Mouse (Mus musculus) heart, adult 2 months (tissue): ENCODE data around the gene Maf. TPM values are rescaled to one million over a fixed set of nuclear protein-coding genes. Genes with fewer than 3 reads are reported as not detected.

ENCODE experiments used
- DNase-seq, 2 experiments: peaks; one replicate each; pipeline ENCODE4 v3.0.0; 2021
- H3K27ac ChIP-seq: fragments of 200-600 bp; 2 replicates; pipeline ENCODE4 v1.8.1; 2022
- H3K27me3 ChIP-seq: fragments of 200-500 bp; 2 replicates; pipeline ENCODE4 v1.6.1; 2012; ENCODE audit warnings: mild to moderate bottlenecking, low read length, inconsistent platforms, mixed read lengths; ENCODE audit not compliant: control insufficient read depth, insufficient read depth
- H3K36me3 ChIP-seq: fragments of 200-500 bp; 2 replicates; pipeline ENCODE4 v1.6.1; 2012; ENCODE audit warnings: low read length, inconsistent platforms; ENCODE audit not compliant: control insufficient read depth, insufficient read depth
- H3K4me1 ChIP-seq: fragments of 200-500 bp; 2 replicates; pipeline ENCODE4 v1.6.1; 2011; ENCODE audit warnings: low read length; ENCODE audit not compliant: control insufficient read depth, insufficient read depth
- H3K4me3 ChIP-seq: fragments of 200-600 bp; 2 replicates; pipeline ENCODE4 v1.8.1; 2022
- H3K79me2 ChIP-seq: fragments of 200-500 bp; replicated peaks from 2 replicates; pipeline ENCODE4 v1.6.1; 2012; ENCODE audit warnings: mild to moderate bottlenecking, inconsistent platforms, low read length, moderate library complexity, mixed read lengths; ENCODE audit not compliant: control insufficient read depth, insufficient read depth
- H3K9ac ChIP-seq: fragments of 200-500 bp; 2 replicates; pipeline ENCODE4 v1.6.1; 2012; ENCODE audit warnings: low read depth, mild to moderate bottlenecking, control low read depth, inconsistent platforms, low read length, mixed read lengths
- CTCF ChIP-seq: fragments of 200-600 bp; IDR thresholded peaks from 2 replicates; pipeline ENCODE4 v1.8.1; 2022; ENCODE audit warnings: antibody characterized with exemption, mild to moderate bottlenecking, moderate library complexity
- EP300 ChIP-seq: fragments of 200-500 bp; IDR thresholded peaks from 2 replicates; pipeline ENCODE4 v1.6.1; 2011; ENCODE audit warnings: low read depth, low read length, control low read depth; ENCODE audit not compliant: insufficient read depth
- POLR2A ChIP-seq: fragments of 200-500 bp; IDR thresholded peaks from 2 replicates; pipeline ENCODE4 v1.6.1; 2011; ENCODE audit warnings: mild to moderate bottlenecking, low read depth, low read length, control low read depth; ENCODE audit not compliant: insufficient read depth
- WGBS: fragments of 180-500 bp; shearing (Covaris S2); methylation state at CpG from one replicate; pipeline ENCODE4 v1.1.7; 2018; 5-methylcytosine and 5-hydroxymethylcytosine counted together
- intact Hi-C: fragments of 180-260 bp; cut with DNase I; formaldehyde crosslinking; loops from one replicate; pipeline ENCODE4 v1.15.1; 2025
- polyA plus RNA-seq: library from polyadenylated mRNA; depleted of rRNA; stranded (reverse); fragments of >200 nt; gene quantifications from 2 replicates; pipeline ENCODE4 v1.2.3, GENCODE M21; 2012
- total RNA-seq, 2 experiments: library from RNA; stranded (reverse); gene quantifications; 2 replicates each; pipeline ENCODE4 v1.2.3; 2021

Gene Maf
- total and polyA plus RNA-seq, 3 experiments: 2.9 to 8.6 (median 7.8) TPM

DNA sequence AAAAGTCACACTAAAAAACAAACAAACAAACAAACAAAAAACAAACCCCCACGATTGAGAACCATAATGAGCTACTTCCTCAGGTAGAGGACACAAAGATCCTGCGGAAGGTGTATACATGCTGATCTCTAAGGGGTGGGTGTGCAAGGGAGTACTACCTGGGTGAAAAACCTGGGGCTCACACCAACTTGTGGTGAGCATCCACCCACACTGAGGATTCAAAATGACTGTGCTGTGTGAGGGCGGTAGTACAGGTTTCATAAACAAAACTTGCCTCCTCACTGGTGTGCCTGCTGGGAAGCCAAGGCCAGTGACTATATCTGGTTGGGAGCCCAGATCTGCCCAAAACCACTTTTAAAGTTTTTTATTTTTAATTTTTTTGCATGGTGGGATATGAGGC, 19.2 kb upstream of the Maf start:
- Histone ChIP-seq H3K36me3 (no peaks in the 10 kb centered on the region), H3K79me2 (no peaks in the 10 kb centered on the region), H3K4me3 (no peak overlapping the region), H3K27me3 (no peaks in the 10 kb centered on the region), H3K4me1 (no peaks in the 10 kb centered on the region), H3K27ac (no peak overlapping the region), H3K9ac (no peak overlapping the region)
- intact Hi-C loops: no loop called here
- no peak for DNase-seq
- 76% methylated on average over 3 of the region's 3 CpGs for WGBS
- no peak for TF ChIP-seq CTCF
- TF ChIP-seq EP300: no peak
- TF ChIP-seq POLR2A: no peak

DNA sequence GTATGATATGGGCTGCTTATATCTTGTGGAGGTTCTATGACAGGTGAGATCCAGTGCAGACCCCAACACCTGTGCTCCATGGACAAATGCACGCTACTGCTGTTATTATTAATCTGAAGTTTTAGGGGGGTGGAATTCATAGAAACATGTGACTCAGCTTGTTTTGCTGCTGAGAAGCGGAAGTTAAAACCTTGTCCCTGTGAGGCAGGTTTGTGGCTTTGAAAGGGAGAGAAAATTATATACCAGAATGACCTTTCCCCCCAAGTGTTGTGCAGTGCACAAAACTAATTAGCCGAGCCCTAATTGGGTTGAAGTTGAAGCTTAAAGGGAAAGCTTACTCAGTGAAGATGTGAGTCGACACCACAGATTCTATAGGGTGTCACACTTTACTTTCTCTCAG, 18.6 kb upstream of the Maf start:
- no peaks in the 10 kb centered on the region for H3K4me1 ChIP-seq
- H3K36me3 ChIP-seq: no peaks in the 10 kb centered on the region
- no peak overlapping the region for H3K9ac ChIP-seq
- H3K79me2 ChIP-seq: no peaks in the 10 kb centered on the region
- TF ChIP-seq EP300 (no peak), POLR2A (no peak), CTCF (no peak)
- no peak overlapping the region for H3K27ac ChIP-seq
- 87% methylated on average over 4 of the region's 4 CpGs for WGBS
- no peak overlapping the region for H3K4me3 ChIP-seq
- DNase-seq: no peak
- no peaks in the 10 kb centered on the region for H3K27me3 ChIP-seq
- intact Hi-C loops: no loop called here

DNA sequence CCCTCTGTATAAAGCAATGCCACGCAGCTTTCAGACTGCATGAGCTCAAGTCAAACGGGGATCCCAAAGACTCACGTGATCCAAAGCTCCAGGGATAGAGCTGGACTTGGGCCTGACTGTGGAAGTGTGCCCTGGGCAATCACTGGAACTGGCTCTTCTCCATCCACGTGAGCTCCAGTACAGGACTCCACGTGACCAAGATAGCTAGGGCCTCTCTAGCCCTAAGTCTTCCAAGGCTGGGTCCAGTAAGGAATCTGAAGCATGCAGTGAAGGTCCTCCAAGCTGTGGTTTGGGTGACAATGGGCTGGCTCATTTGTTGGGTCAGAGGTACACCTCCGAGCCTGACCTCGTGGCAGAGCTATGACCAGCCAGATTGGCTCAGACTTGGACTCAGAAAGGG, 11.5 kb upstream of the Maf start:
- H3K4me1 ChIP-seq: peaks cover 5% of the 10 kb centered on the region; the same call in 1 of the 2 replicates
- no peak for TF ChIP-seq CTCF
- TF ChIP-seq POLR2A: no peak
- TF ChIP-seq EP300: 0 out of 2 replicates have a peak, but pooled peaks have one; percentile 28
- DNase-seq: peak; percentile 31 to 50
- intact Hi-C loops: no loop called here
- H3K9ac ChIP-seq: no peak overlapping the region
- no peaks in the 10 kb centered on the region for H3K79me2 ChIP-seq
- 49% methylated on average over 7 of the region's 7 CpGs for WGBS
- no peaks in the 10 kb centered on the region for H3K36me3 ChIP-seq
- H3K27me3 ChIP-seq: no peaks in the 10 kb centered on the region
- H3K27ac ChIP-seq: no peak overlapping the region
- no peak overlapping the region for H3K4me3 ChIP-seq

DNA sequence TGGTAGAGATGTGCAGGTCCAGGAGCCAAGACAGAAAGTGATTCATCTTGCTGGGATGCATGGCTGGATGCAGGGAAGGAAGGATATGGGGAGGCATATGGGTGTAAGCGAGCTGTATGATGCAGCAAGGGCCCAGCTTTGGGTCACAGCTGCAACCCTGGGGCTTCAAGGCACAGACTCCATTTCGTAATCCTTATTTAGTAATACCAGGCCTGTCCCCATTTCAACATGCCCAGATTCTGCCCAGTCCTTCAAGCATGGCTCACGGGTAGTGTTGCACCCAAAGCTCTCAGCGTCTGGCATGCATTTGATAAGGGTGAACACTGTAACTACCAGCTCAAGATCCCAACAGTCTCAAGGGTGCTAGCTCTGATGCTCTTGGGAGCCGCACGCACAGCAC, 11.0 kb upstream of the Maf start:
- WGBS: 81% methylated on average over 6 of the region's 6 CpGs

DNA sequence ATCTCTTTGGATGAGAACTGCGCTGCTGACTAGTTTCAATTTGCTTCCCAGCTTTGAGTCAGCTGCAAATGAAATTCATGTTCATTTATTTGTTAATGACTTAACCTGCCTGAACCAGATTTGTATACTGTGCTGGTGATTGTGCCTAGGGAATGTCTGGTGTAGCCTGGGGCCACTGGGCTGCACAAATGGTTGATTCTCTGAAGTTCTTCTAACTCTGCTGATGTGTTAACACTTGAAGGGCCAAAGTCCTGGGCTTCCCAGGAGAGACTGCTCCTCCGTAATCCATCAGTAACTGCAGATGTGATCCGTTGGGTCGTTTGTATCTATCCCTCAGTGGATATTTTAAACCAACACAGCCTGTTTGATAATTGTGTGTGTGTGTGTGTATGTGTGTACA, 7.7 kb upstream of the Maf start:
- TF ChIP-seq CTCF (no peak), POLR2A (no peak), EP300 (no peak)
- H3K79me2 ChIP-seq: no peaks in the 10 kb centered on the region
- 85% methylated on average over 4 of the region's 4 CpGs for WGBS
- H3K4me3 ChIP-seq: no peak overlapping the region
- H3K27ac ChIP-seq: no peak overlapping the region
- intact Hi-C loops: no loop called here
- no peaks in the 10 kb centered on the region for H3K36me3 ChIP-seq
- H3K4me1 ChIP-seq: peaks cover 5% of the 10 kb centered on the region; the same call in 1 of the 2 replicates
- no peak for DNase-seq
- peaks cover 1% of the 10 kb centered on the region; the same call in 1 of the 2 replicates for H3K27me3 ChIP-seq
- no peak overlapping the region for H3K9ac ChIP-seq

More for the DNA sequence above, 11.0 kb upstream of the Maf start:
- peaks cover 5% of the 10 kb centered on the region; the same call in 1 of the 2 replicates for H3K4me1 ChIP-seq
- H3K36me3 ChIP-seq: no peaks in the 10 kb centered on the region
- no peak overlapping the region for H3K27ac ChIP-seq
- no peak for DNase-seq
- no peak for TF ChIP-seq EP300
- TF ChIP-seq CTCF: no peak
- TF ChIP-seq POLR2A: no peak
- intact Hi-C loops: no loop called here
- no peak overlapping the region for H3K4me3 ChIP-seq
- H3K9ac ChIP-seq: no peak overlapping the region
- no peaks in the 10 kb centered on the region for H3K79me2 ChIP-seq
- no peaks in the 10 kb centered on the region for H3K27me3 ChIP-seq

DNA sequence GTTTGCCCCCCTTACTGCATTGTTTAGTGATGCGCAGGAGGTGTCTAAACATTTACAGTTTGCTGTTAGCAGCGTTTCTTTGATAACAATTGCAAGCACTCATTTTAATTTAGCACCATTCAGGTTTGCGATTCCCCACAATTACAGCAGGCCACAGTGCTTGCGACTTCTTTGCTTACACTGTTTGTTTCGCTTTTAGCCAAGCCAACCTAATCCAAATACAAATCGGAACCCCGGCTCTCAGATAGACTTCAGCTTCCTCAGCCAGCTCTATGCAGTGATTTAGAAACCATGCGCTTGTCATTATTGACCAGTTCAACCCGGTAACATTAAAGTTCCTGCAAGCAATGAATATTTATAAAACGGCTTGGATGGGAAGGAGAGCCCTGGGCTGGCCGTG, 3.5 kb upstream of the Maf start:
- no peak for DNase-seq
- Histone ChIP-seq H3K9ac (no peak overlapping the region), H3K36me3 (no peaks in the 10 kb centered on the region), H3K79me2 (no peaks in the 10 kb centered on the region), H3K27ac (no peak overlapping the region), H3K4me3 (no peak overlapping the region), H3K27me3 (peaks cover 4% of the 10 kb centered on the region), H3K4me1 (no peaks in the 10 kb centered on the region)
- intact Hi-C loops: no loop called here
- WGBS: 76% methylated on average over 11 of the region's 11 CpGs
- no peak for TF ChIP-seq CTCF
- no peak for TF ChIP-seq POLR2A

DNA sequence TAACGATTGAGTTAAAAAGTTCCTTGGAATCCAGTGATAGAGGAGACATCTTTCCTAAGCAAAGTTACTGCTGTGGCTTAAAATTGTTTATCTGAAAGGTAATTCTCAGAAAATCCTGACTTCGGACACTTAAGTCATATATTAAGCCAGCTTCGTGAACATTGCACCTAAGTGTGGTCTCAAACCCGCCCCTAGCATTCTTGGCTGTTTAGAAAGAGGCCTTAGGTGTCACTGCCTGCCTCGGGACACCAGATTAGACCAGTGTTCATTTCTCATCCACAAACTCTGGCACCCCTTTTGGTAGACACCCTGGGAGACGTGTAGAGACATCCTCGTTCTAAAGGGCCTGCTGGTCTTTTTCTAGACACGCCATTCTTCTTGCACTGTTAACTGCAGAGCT, 2.3 kb upstream of the Maf start:
- WGBS: 65% methylated on average over 8 of the region's 8 CpGs
- peaks cover 4% of the 10 kb centered on the region for H3K27me3 ChIP-seq
- intact Hi-C loops: loop anchor here (1.0 to 5.0 kb wide), 6 partner anchors 308 to 1258 kb away; no protein-coding TSS in a partner anchor
- no peak overlapping the region for H3K27ac ChIP-seq
- TF ChIP-seq CTCF (no peak), POLR2A (no peak), EP300 (no peak)
- H3K4me1 ChIP-seq: no peaks in the 10 kb centered on the region
- H3K79me2 ChIP-seq: no peaks in the 10 kb centered on the region
- no peaks in the 10 kb centered on the region for H3K36me3 ChIP-seq
- H3K4me3 ChIP-seq: no peak overlapping the region
- H3K9ac ChIP-seq: no peak overlapping the region
- DNase-seq: no peak
